Mouse (Mus musculus) ovary, postnatal 36 days (tissue): ENCODE measurements around the gene Chd6.
"Not testable (repeated sequence)": the region's sequence is repeated elsewhere in the genome, so short reads cannot be mapped to it uniquely, and the experiment has no call there.

Experiments
- DNase-seq: peaks from one replicate; pipeline ENCODE4 v3.0.0; 2022; ENCODE audit warnings: low spot score, mixed read lengths

Chd6 gene

GRCm38 (mm10) chr2:160982636-160983035 lies 126.2 kb downstream of the Chd6 start:
- DNase-seq: no peak

- DNase-seq: no peak
These were observed 127.1 kb downstream of the Chd6 start for GRCm38 (mm10) chr2:160981791-160982190.

- no peak for DNase-seq
These were observed 130.2 kb downstream of the Chd6 start for GRCm38 (mm10) chr2:160978651-160979050.

GRCm38 (mm10) chr2:160977248-160977647 lies 131.6 kb downstream of the Chd6 start:
- DNase-seq: no peak

- DNase-seq: no peak
These were observed 135.1 kb downstream of the Chd6 start for GRCm38 (mm10) chr2:160973648-160974215.

GRCm38 (mm10) chr2:160972103-160972792 lies 136.6 kb downstream of the Chd6 start:
- DNase-seq: no peak

- DNase-seq: no peak
These were observed 146.7 kb downstream of the Chd6 start for GRCm38 (mm10) chr2:160962149-160962548.

- DNase-seq: no peak
These were observed 147.8 kb downstream of the Chd6 start for GRCm38 (mm10) chr2:160960956-160961646.

- no peak for DNase-seq
These were observed 149.0 kb downstream of the Chd6 start for GRCm38 (mm10) chr2:160959901-160960300.

GRCm38 (mm10) chr2:160958737-160959136 lies 150.1 kb downstream of the Chd6 start:
- DNase-seq: no peak

- not testable (repeated sequence) for DNase-seq
These were observed 151.1 kb downstream of the Chd6 start for GRCm38 (mm10) chr2:160957801-160958200.

GRCm38 (mm10) chr2:160957307-160957706 lies 151.6 kb downstream of the Chd6 start:
- not testable (repeated sequence) for DNase-seq

- DNase-seq: no peak
These were observed 153.5 kb downstream of the Chd6 start for GRCm38 (mm10) chr2:160955331-160955730.

- no peak for DNase-seq
These were observed 154.3 kb downstream of the Chd6 start for GRCm38 (mm10) chr2:160954541-160954940.

- DNase-seq: no peak
These were observed 155.6 kb downstream of the Chd6 start for GRCm38 (mm10) chr2:160953131-160953873.

GRCm38 (mm10) chr2:160951595-160951994 lies 157.3 kb downstream of the Chd6 start:
- no peak for DNase-seq

- DNase-seq: no peak
These were observed 166.4 kb downstream of the Chd6 start for GRCm38 (mm10) chr2:160942443-160942842.

- peak; percentile 24 for DNase-seq
These were observed 167.8 kb downstream of the Chd6 start for GRCm38 (mm10) chr2:160940930-160941709.

- no peak for DNase-seq
These were observed 174.4 kb downstream of the Chd6 start for GRCm38 (mm10) chr2:160934451-160934850.

GRCm38 (mm10) chr2:160933890-160934289 lies 175.0 kb downstream of the Chd6 start:
- no peak for DNase-seq

- DNase-seq: no peak
These were observed 175.9 kb downstream of the Chd6 start for GRCm38 (mm10) chr2:160932981-160933380.

- no peak for DNase-seq
These were observed 176.6 kb downstream of the Chd6 start for GRCm38 (mm10) chr2:160932325-160932724.
